Mouse (Mus musculus) ES-E14 (cell line): ENCODE measurements at regions not wholly inside any gene's neighbourhood (a gene's known extent, or its start where the extent isn't known, plus 50 kb on each side); places are given as distances from the start of the nearest gene placed in this dataset.

Experiments used
- DNase-seq: peaks from one replicate; pipeline ENCODE4 v3.0.0-alpha.2; 2013; ENCODE audit warnings: low read depth, low spot score
- H3K27ac ChIP-seq: 2 replicates; pipeline ENCODE4 v1.5.1; 2012; ENCODE audit warnings: low read depth, mild to moderate bottlenecking, low read length, moderate library complexity, mixed read lengths; ENCODE audit not compliant: poor library complexity, insufficient read depth, severe bottlenecking
- H3K36me3 ChIP-seq: 2 replicates; pipeline ENCODE4 v1.6.1; 2012; ENCODE audit warnings: mild to moderate bottlenecking, low read length, moderate library complexity, mixed read lengths; ENCODE audit not compliant: control insufficient read depth, poor library complexity, insufficient read depth, severe bottlenecking
- H3K4me1 ChIP-seq, 2 experiments: fragments of 150-350 bp in 1 of 2; sonication (generic) in 1 of 2; 2 replicates each; pipeline ENCODE4 v1.6.1; 2012; ENCODE audit warnings: low read length in 2 of 2, mild to moderate bottlenecking in 1 of 2, mixed read lengths in 1 of 2; ENCODE audit not compliant: control insufficient read depth in 2 of 2, insufficient read depth in 2 of 2, poor library complexity in 1 of 2
- H3K4me3 ChIP-seq, 2 experiments: fragments of 150-350 bp in 1 of 2; sonication (generic) in 1 of 2; 2 replicates each; pipeline ENCODE4 v1.5.1; 2012; ENCODE audit warnings: low read length in 2 of 2, low read depth in 1 of 2, mild to moderate bottlenecking in 1 of 2, mixed read lengths in 1 of 2; ENCODE audit not compliant: insufficient read depth in 1 of 2, poor library complexity in 1 of 2, severe bottlenecking in 1 of 2
- H3K9ac ChIP-seq: 2 replicates; pipeline ENCODE4 v1.6.1; 2012; ENCODE audit warnings: low read depth, mild to moderate bottlenecking, low read length, mixed read lengths; ENCODE audit not compliant: poor library complexity, insufficient read depth, severe bottlenecking
- H3K9me3 ChIP-seq: fragments of 150-350 bp; sonication (generic); 2 replicates; pipeline ENCODE4 v1.6.1; 2012; ENCODE audit warnings: low read depth, mild to moderate bottlenecking, low read length; ENCODE audit not compliant: control insufficient read depth, insufficient read depth
- CHD2 ChIP-seq: IDR thresholded peaks from 2 replicates; pipeline ENCODE4 v1.6.1; 2014; ENCODE audit warnings: mild to moderate bottlenecking, low read depth, low read length, inconsistent platforms
- HCFC1 ChIP-seq: IDR thresholded peaks from 2 replicates; pipeline ENCODE4 v1.6.1; 2012; ENCODE audit warnings: low read length, inconsistent platforms, borderline replicate concordance; ENCODE audit not compliant: insufficient read depth
- MAFK ChIP-seq: IDR thresholded peaks from 2 replicates; pipeline ENCODE4 v1.6.1; 2014; ENCODE audit warnings: mild to moderate bottlenecking, low read depth, low read length, inconsistent platforms; ENCODE audit not compliant: insufficient read depth
- ZC3H11A ChIP-seq: IDR thresholded peaks from 2 replicates; pipeline ENCODE4 v1.6.1; 2012; ENCODE audit warnings: low read depth, mild to moderate bottlenecking, inconsistent platforms, low read length, borderline replicate concordance
- ZNF384 ChIP-seq: IDR thresholded peaks from 2 replicates; pipeline ENCODE4 v1.6.1; 2012; ENCODE audit warnings: low read depth, low read length, inconsistent platforms
- in situ Hi-C, 2 experiments: fragments of 600-800 bp; cut with MboI; formaldehyde crosslinking; loops; one replicate each; pipeline ENCODE4 v1.15.1; 2025; ENCODE audit warnings: low sequenced_read_pairs in 2 of 2, inconsistent platforms in 1 of 2; ENCODE audit not compliant: unreplicated experiment in 2 of 2

- Histone ChIP-seq H3K4me3 (no peak overlapping the region), H3K27ac (no peak overlapping the region), H3K36me3 (no peaks in the 10 kb centered on the region), H3K9ac (no peak overlapping the region), H3K9me3 (no peaks in the 10 kb centered on the region), H3K4me1 (no peaks in the 10 kb centered on the region)
- DNase-seq = no peak
- in situ Hi-C loops = no loop called here
- TF ChIP-seq ZC3H11A = no peak
- no peak for TF ChIP-seq HCFC1
- no peak for TF ChIP-seq MAFK
These were observed 1525.0 kb downstream of the Tbl1xr1 start for GRCm38 (mm10) chr3:23601469-23601868.

GRCm38 (mm10) chr3:23610054-23610453, 1533.6 kb downstream of the Tbl1xr1 start:
- H3K36me3 ChIP-seq = no peaks in the 10 kb centered on the region
- no peak overlapping the region for H3K4me3 ChIP-seq
- no peaks in the 10 kb centered on the region for H3K4me1 ChIP-seq
- no peaks in the 10 kb centered on the region for H3K9me3 ChIP-seq
- in situ Hi-C loops = no loop called here
- no peak overlapping the region for H3K9ac ChIP-seq
- H3K27ac ChIP-seq = no peak overlapping the region
- DNase-seq = no peak
- no peak for TF ChIP-seq MAFK
- no peak for TF ChIP-seq CHD2
- no peak for TF ChIP-seq ZNF384
- TF ChIP-seq HCFC1 = no peak
- TF ChIP-seq ZC3H11A = no peak

- in situ Hi-C loops = no loop called here
- DNase-seq = no peak
- Histone ChIP-seq H3K9me3 (no peaks in the 10 kb centered on the region), H3K4me3 (no peak overlapping the region), H3K27ac (no peak overlapping the region), H3K36me3 (no peaks in the 10 kb centered on the region), H3K9ac (no peak overlapping the region), H3K4me1 (no peaks in the 10 kb centered on the region)
- TF ChIP-seq HCFC1 (no peak), CHD2 (no peak), ZNF384 (no peak), MAFK (no peak), ZC3H11A (no peak)
These were observed 1485.3 kb downstream of the Naaladl2 start for GRCm38 (mm10) chr3:23658585-23659252.

GRCm38 (mm10) chr3:23706748-23707147, 1437.3 kb downstream of the Naaladl2 start:
- H3K27ac ChIP-seq = no peak overlapping the region
- H3K9ac ChIP-seq = no peak overlapping the region
- no peaks in the 10 kb centered on the region for H3K4me1 ChIP-seq
- H3K9me3 ChIP-seq = no peaks in the 10 kb centered on the region
- no peaks in the 10 kb centered on the region for H3K36me3 ChIP-seq
- TF ChIP-seq MAFK (peak; percentile 83), ZC3H11A (no peak)
- in situ Hi-C loops = no loop called here
- no peak for DNase-seq
- H3K4me3 ChIP-seq = no peak overlapping the region
